Mouse (Mus musculus) ES-E14 (cell line): ENCODE data around the gene Pgap3.

ENCODE experiments used
- CHD2 ChIP-seq: IDR thresholded peaks from 2 replicates; pipeline ENCODE4 v1.6.1; 2014; ENCODE audit warnings: mild to moderate bottlenecking, low read depth, low read length, inconsistent platforms
- ZC3H11A ChIP-seq: IDR thresholded peaks from 2 replicates; pipeline ENCODE4 v1.6.1; 2012; ENCODE audit warnings: low read depth, mild to moderate bottlenecking, inconsistent platforms, low read length, borderline replicate concordance
- ZNF384 ChIP-seq: IDR thresholded peaks from 2 replicates; pipeline ENCODE4 v1.6.1; 2012; ENCODE audit warnings: low read depth, low read length, inconsistent platforms

- no peak for TF ChIP-seq ZNF384
- TF ChIP-seq ZC3H11A = no peak
- TF ChIP-seq CHD2 = no peak
These were observed 5.2 kb downstream of the Pgap3 start for GRCm38 (mm10) chr11:98395041-98395440.
